Mouse (Mus musculus) liver, adult 2 months (tissue): Measurements from ENCODE around the gene Ttc29.

Source experiments
- CTCF ChIP-seq: fragments of 200-500 bp; IDR thresholded peaks from 2 replicates; pipeline ENCODE4 v1.5.1; 2011; ENCODE audit warnings: low read depth, low read length, control low read depth
- POLR2A ChIP-seq: fragments of 200-500 bp; IDR thresholded peaks from 2 replicates; pipeline ENCODE4 v1.6.1; 2011; ENCODE audit warnings: low read length, control low read depth; ENCODE audit not compliant: insufficient read depth; ENCODE audit errors: extremely low read depth

DNA sequence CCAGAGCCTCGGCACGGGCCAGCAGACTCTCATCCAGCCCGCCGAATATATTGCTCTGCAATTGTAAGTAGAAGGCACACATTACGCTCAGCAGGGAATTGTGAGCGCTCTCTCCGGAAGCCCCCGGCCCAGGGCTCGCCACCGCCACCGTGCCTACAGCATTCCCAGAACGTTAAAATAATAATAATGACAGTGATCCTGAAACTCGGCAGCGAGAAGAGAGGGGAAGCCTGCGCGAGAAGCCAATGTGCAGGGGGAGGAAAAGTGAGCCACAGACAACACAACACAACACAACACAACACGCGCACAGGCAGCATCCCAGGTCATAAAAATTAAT lies 222.5 kb downstream of the Ttc29 start:
- TF ChIP-seq POLR2A (no peak), CTCF (no peak)
